Comparison of ENCODE assay signal across 9 mouse cellular contexts in genomic region chr3:52502223-52502622, GRCm38 (mm10).
DNase-seq lines count a peak whose midpoint lies in the region; ATAC-seq and TF ChIP-seq lines count a peak whose summit lies in the region.
"Had no signal": no experiment of that assay in that cellular context is flagged by ENCODE, and none has a peak within 500 bp of the region (broad histone marks: within the 10 kb centered on the region; RNA-seq: fewer than 3 reads in every experiment).

No protein-coding gene starts in this region.

- DNase-seq in heart, adult 11 months, result peak; percentile 96
- no peak for DNase-seq in heart, postnatal 4 days
- peak; percentile 71 to 80 for DNase-seq in adrenal gland, postnatal 36 days
- DNase-seq in heart, postnatal 36 days, result peak; percentile 60 to 62
- no peak for DNase-seq in lung, postnatal 0 days (ENCODE audit: low spot score)
- DNase-seq in layer of hippocampus, postnatal 10 days (ENCODE audit: low spot score in 2 of 2), result no peak
- no peak for DNase-seq in testis, postnatal 14 days (ENCODE audit: low spot score)

- no peaks in the 10 kb centered on the region for H3K36me3 ChIP-seq in lung, postnatal 0 days (ENCODE audit: insufficient read depth, low read length)
- H3K36me3 ChIP-seq: limb, embryonic 12.5 days had no signal

- H3K4me2 ChIP-seq in lung, postnatal 0 days (replicated peaks; ENCODE audit: low read depth, low read length), result no peak overlapping the region
- H3K4me2 ChIP-seq: limb, embryonic 12.5 days had no signal

- H3K27ac ChIP-seq in lung, postnatal 0 days (ENCODE audit: low read length), result no peak overlapping the region
- H3K27ac ChIP-seq: limb, embryonic 12.5 days had no signal

- H3K27me3 ChIP-seq in lung, postnatal 0 days (replicated peaks; ENCODE audit: insufficient read depth, low read length), result no peaks in the 10 kb centered on the region
- H3K27me3 ChIP-seq: limb, embryonic 12.5 days had no signal

- peak; percentile 21; the same call in 1 of the 2 replicates for ATAC-seq in lung, postnatal 0 days
- no peak for ATAC-seq in megakaryocyte-erythroid progenitor cell, adult 5-6 weeks (replicated peaks; ENCODE audit: low FRiP score, low TSS enrichment, poor library complexity, severe bottlenecking)

- TF ChIP-seq CTCF in lung, postnatal 0 days (IDR thresholded peaks at IDR 0.05), result no peak

- H3K4me3 ChIP-seq in lung, postnatal 0 days (ENCODE audit: low read depth, low read length), result no peak overlapping the region
- H3K4me3 ChIP-seq: limb, embryonic 12.5 days had no signal

- intact Hi-C loops in heart, postnatal 36 days (cut with DNase I), result loop anchor here (10.0 kb wide), 1 partner anchor 237 kb away; the partner anchor contains the start of gene Foxo1

- H3K9me3 ChIP-seq in lung, postnatal 0 days (ENCODE audit: low read length), result no peaks in the 10 kb centered on the region
- H3K9me3 ChIP-seq: limb, embryonic 12.5 days had no signal

- no peak for TF ChIP-seq EP300 in lung, postnatal 0 days (IDR thresholded peaks at IDR 0.05)

- no peak overlapping the region for H3K9ac ChIP-seq in lung, postnatal 0 days (replicated peaks; ENCODE audit: low read depth)
- H3K9ac ChIP-seq: limb, embryonic 12.5 days had no signal

- H3K4me1 ChIP-seq in lung, postnatal 0 days (ENCODE audit: insufficient read depth, low read depth, low read length), result no peaks in the 10 kb centered on the region; the same call in 1 of the 2 replicates
- H3K4me1 ChIP-seq: limb, embryonic 12.5 days had no signal

- 19% methylated on average over 7 of the region's 7 CpGs for WGBS in lung, postnatal 0 days

Comparison
In these comparisons a context has a peak if more than half of its experiments do, and no peak if none do; other contexts are left out.
1. DNase-seq: peak in heart, adult 11 months (single experiment), adrenal gland, postnatal 36 days (2 of 2) and heart, postnatal 36 days (2 of 2); none in heart, postnatal 4 days (single experiment), lung, postnatal 0 days (single experiment), layer of hippocampus, postnatal 10 days (0 of 2) and testis, postnatal 14 days (single experiment).